Comparison of ENCODE assay signal across 23 mouse cellular contexts in genomic region chr5:71440174-71440573, GRCm38 (mm10).
DNase-seq lines count a peak whose midpoint lies in the region; ATAC-seq and TF ChIP-seq lines count a peak whose summit lies in the region.
"Had no signal": no experiment of that assay in that cellular context is flagged by ENCODE, and none has a peak within 500 bp of the region (broad histone marks: within the 10 kb centered on the region; RNA-seq: fewer than 3 reads in every experiment).

No protein-coding gene starts in this region.

- H3K4me3 ChIP-seq in forebrain, embryonic 13.5 days, result no peak overlapping the region
- no peak overlapping the region for H3K4me3 ChIP-seq in forebrain, embryonic 10.5 days
- peak overlapping the region; percentile 13; the same call in 1 of the 2 replicates for H3K4me3 ChIP-seq in layer of hippocampus, adult 2 months
- H3K4me3 ChIP-seq: embryonic facial prominence, embryonic 10.5 days; heart, embryonic 13.5 days; limb, embryonic 15.5 days; megakaryocyte, embryonic 14.5 days; myocyte had no signal

- H3K9ac ChIP-seq in forebrain, embryonic 13.5 days, result no peak overlapping the region
- H3K9ac ChIP-seq: heart, embryonic 13.5 days; limb, embryonic 15.5 days; liver, postnatal 0 days had no signal

- no peak for TF ChIP-seq CTCF in layer of hippocampus, adult 2 months (conservative IDR thresholded peaks at IDR 0.05)

- H3K4me2 ChIP-seq in forebrain, embryonic 13.5 days, result no peak overlapping the region
- H3K4me2 ChIP-seq: heart, embryonic 13.5 days; limb, embryonic 15.5 days had no signal

- H3K4me1 ChIP-seq in forebrain, embryonic 13.5 days, result no peaks in the 10 kb centered on the region
- no peaks in the 10 kb centered on the region for H3K4me1 ChIP-seq in forebrain, embryonic 10.5 days
- H3K4me1 ChIP-seq: embryonic facial prominence, embryonic 10.5 days; heart, embryonic 13.5 days; limb, embryonic 15.5 days; megakaryocyte, embryonic 14.5 days had no signal

- 63% methylated on average over 6 of the region's 6 CpGs for WGBS in forebrain, embryonic 13.5 days
- WGBS in forebrain, embryonic 10.5 days, result 93% methylated on average over 6 of the region's 6 CpGs

- DNase-seq in forebrain, embryonic 10.5 days (ENCODE audit: extremely low spot score, low spot score), result no peak
- peak in 1 of 2 experiments; percentile 47 for DNase-seq in layer of hippocampus, adult 2 months (ENCODE audit: low spot score in 2 of 2)
- DNase-seq in layer of hippocampus, postnatal 10 days (ENCODE audit: low spot score in 2 of 2), result no peak
- DNase-seq in right cerebral cortex, adult 2 months (ENCODE audit: low spot score in 2 of 2), result peak; percentile 18 to 24
- DNase-seq in right cerebral cortex, postnatal 25 days, result no peak
- no peak for DNase-seq in thymus, postnatal 0 days (ENCODE audit: low spot score)
- no peak for DNase-seq in testis, postnatal 10 days (ENCODE audit: low spot score)
- DNase-seq: cerebellum, adult 11-12 months; cerebellum, postnatal 25 days; heart, postnatal 36 days; kidney, adult 18-20 months; kidney, postnatal 10 days; liver, postnatal 0 days; lung, postnatal 14 days; retina, postnatal 1 day had no signal

- H3K9me3 ChIP-seq in forebrain, embryonic 13.5 days (replicated peaks), result no peaks in the 10 kb centered on the region
- no peaks in the 10 kb centered on the region for H3K9me3 ChIP-seq in forebrain, embryonic 10.5 days
- H3K9me3 ChIP-seq: embryonic facial prominence, embryonic 10.5 days; G1E; heart, embryonic 13.5 days; limb, embryonic 15.5 days; megakaryocyte, embryonic 14.5 days had no signal

- ATAC-seq in forebrain, embryonic 13.5 days, result peak; percentile 83
- ATAC-seq: CD4-positive, CD25-positive, alpha-beta regulatory T cell, adult 4 months; liver, postnatal 0 days had no signal

- no peak overlapping the region for H3K27ac ChIP-seq in forebrain, embryonic 13.5 days
- no peak overlapping the region for H3K27ac ChIP-seq in forebrain, embryonic 10.5 days
- peak overlapping the region; percentile 59 for H3K27ac ChIP-seq in layer of hippocampus, adult 2 months
- H3K27ac ChIP-seq: embryonic facial prominence, embryonic 10.5 days; heart, embryonic 13.5 days; limb, embryonic 15.5 days had no signal

- no peaks in the 10 kb centered on the region for H3K36me3 ChIP-seq in forebrain, embryonic 13.5 days (ENCODE audit: poor library complexity, severe bottlenecking)
- no peaks in the 10 kb centered on the region for H3K36me3 ChIP-seq in forebrain, embryonic 10.5 days (replicated peaks)
- H3K36me3 ChIP-seq: embryonic facial prominence, embryonic 10.5 days; G1E; heart, embryonic 13.5 days; limb, embryonic 15.5 days had no signal

- no peaks in the 10 kb centered on the region for H3K27me3 ChIP-seq in forebrain, embryonic 13.5 days
- H3K27me3 ChIP-seq in forebrain, embryonic 10.5 days (ENCODE audit: poor library complexity, severe bottlenecking), result no peaks in the 10 kb centered on the region
- H3K27me3 ChIP-seq: heart, embryonic 13.5 days; limb, embryonic 15.5 days; megakaryocyte, embryonic 14.5 days had no signal

Comparison
In these comparisons a context has a peak if more than half of its experiments do, and no peak if none do; other contexts are left out.
1. DNase-seq: peak in right cerebral cortex, adult 2 months (2 of 2); none in forebrain, embryonic 10.5 days (single experiment), layer of hippocampus, postnatal 10 days (0 of 2), right cerebral cortex, postnatal 25 days (single experiment), thymus, postnatal 0 days (single experiment) and testis, postnatal 10 days (single experiment).